Mouse (Mus musculus) forebrain, postnatal 0 days (tissue): ENCODE measurements around the gene Pkp1. TPM values are rescaled to one million over a fixed set of nuclear protein-coding genes. Genes with fewer than 3 reads are reported as not detected.

ENCODE experiments used
- ATAC-seq: fragments of 200-750 bp; cut with Nextera tagmentation; 2 replicates; pipeline ENCODE4 v1.8.0; 2017; ENCODE audit warnings: mild to moderate bottlenecking, moderate library complexity
- DNase-seq: peaks from one replicate; pipeline ENCODE4 v3.0.0-alpha.2; 2015
- H3K27ac ChIP-seq: fragments of 300-500 bp; sonication (generic); 2 replicates; pipeline ENCODE4 v1.5.1; 2014; ENCODE audit warnings: low read depth, mild to moderate bottlenecking, antibody characterized with exemption, low read length, moderate library complexity, mixed read lengths
- H3K27me3 ChIP-seq: fragments of 300-500 bp; sonication (generic); 2 replicates; pipeline ENCODE4 v1.6.1; 2014; ENCODE audit warnings: mild to moderate bottlenecking, low read length, mixed read lengths; ENCODE audit not compliant: insufficient read depth
- H3K36me3 ChIP-seq: fragments of 300-500 bp; sonication (generic); 2 replicates; pipeline ENCODE4 v1.6.1; 2014; ENCODE audit warnings: mild to moderate bottlenecking, moderate library complexity; ENCODE audit not compliant: insufficient read depth
- H3K4me1 ChIP-seq: fragments of 300-500 bp; sonication (generic); 2 replicates; pipeline ENCODE4 v1.6.1; 2014; ENCODE audit warnings: antibody characterized with exemption; ENCODE audit not compliant: insufficient read depth
- H3K4me2 ChIP-seq: fragments of 300-500 bp; sonication (generic); 2 replicates; pipeline ENCODE4 v1.6.1; 2014; ENCODE audit warnings: low read depth, mild to moderate bottlenecking, moderate library complexity
- H3K4me3 ChIP-seq: fragments of 300-500 bp; sonication (generic); 2 replicates; pipeline ENCODE4 v1.5.1; 2014; ENCODE audit warnings: low read depth, low read length, mixed read lengths
- H3K9ac ChIP-seq: fragments of 300-500 bp; sonication (generic); 2 replicates; pipeline ENCODE4 v1.6.1; 2014; ENCODE audit warnings: mild to moderate bottlenecking
- H3K9me3 ChIP-seq: fragments of 300-500 bp; sonication (generic); 2 replicates; pipeline ENCODE4 v1.6.1; 2016; ENCODE audit warnings: low read length
- CTCF ChIP-seq: sonication (generic); IDR thresholded peaks from 2 replicates; pipeline ENCODE4 v1.5.1; 2016; ENCODE audit warnings: antibody characterized with exemption, control low read depth, low read depth
- WGBS: fragments of 180-500 bp; shearing (Covaris S2); extraction: QIAGEN DNeasy Blood & Tissue Kit; methylation state at CpG from one replicate; pipeline ENCODE4 v1.1.7; 2014; 5-methylcytosine and 5-hydroxymethylcytosine counted together
- polyA plus RNA-seq: library from polyadenylated mRNA; unstranded; fragments of >200 nt; fragmentation: Nextera tagmentation; extraction: Ambion mirVana; gene quantifications from 2 replicates; pipeline ENCODE4 v1.2.1, GENCODE M21; 2015
- total RNA-seq: library from RNA; depleted of rRNA; stranded (reverse); fragments of >200 nt; gene quantifications from 2 replicates; pipeline ENCODE4 v1.2.3, GENCODE M21; 2014

The Pkp1 gene
- total and polyA plus RNA-seq, 2 experiments from 2014 or later = 0.06 to 0.10 TPM

DNA sequence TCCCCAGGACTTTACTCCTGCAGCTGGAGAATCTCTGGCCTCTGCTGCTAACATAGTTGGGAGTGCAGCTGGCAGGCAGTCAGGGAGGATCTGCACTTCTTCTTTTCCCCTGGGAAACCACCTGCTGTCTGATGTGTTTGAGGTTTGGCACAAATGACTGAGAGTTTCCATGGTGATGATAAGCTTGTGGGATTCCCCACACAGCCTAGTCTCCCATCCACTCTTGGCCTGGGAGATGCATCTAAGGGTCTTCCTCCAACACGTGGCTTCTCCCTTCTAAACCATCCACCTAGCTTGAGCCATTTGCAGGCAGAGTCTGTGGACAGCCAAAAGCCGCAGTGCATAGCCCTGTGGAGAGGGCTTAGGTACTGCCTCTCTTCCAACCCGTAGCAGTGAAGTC is 10.9 kb upstream of the Pkp1 start:
- H3K36me3 ChIP-seq = no peaks in the 10 kb centered on the region
- WGBS = 40% methylated on average over 3 of the region's 3 CpGs
- H3K9me3 ChIP-seq = no peaks in the 10 kb centered on the region
- no peak overlapping the region for H3K4me3 ChIP-seq
- no peaks in the 10 kb centered on the region for H3K4me1 ChIP-seq
- no peak for TF ChIP-seq CTCF
- H3K9ac ChIP-seq = no peak overlapping the region
- DNase-seq = peak; percentile 62
- no peak overlapping the region for H3K27ac ChIP-seq
- peak; percentile 69 for ATAC-seq
- no peaks in the 10 kb centered on the region for H3K27me3 ChIP-seq
- no peak overlapping the region for H3K4me2 ChIP-seq

DNA sequence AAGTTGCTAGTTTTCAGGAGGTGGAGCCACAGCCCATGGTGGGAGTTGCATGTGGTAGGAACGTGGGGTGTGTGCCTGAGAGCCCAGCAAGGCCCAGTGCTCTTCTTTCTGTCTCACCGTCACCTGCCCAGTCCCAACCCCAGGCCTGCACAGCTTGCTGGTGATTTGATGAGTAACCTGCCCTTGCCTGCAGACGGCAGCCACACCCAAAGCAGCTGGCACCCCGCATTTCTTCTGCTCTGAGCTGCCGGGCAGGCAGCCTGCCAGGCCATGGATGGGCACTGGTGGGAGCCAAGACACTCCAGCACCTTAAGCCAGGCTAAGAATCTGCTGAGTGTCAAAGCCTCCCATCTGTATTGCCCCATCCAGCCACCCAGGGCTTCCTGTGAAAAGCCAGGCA is 6.8 kb upstream of the Pkp1 start:
- no peak overlapping the region for H3K4me2 ChIP-seq
- no peak overlapping the region for H3K9ac ChIP-seq
- no peaks in the 10 kb centered on the region for H3K36me3 ChIP-seq
- no peaks in the 10 kb centered on the region for H3K4me1 ChIP-seq
- DNase-seq = no peak
- H3K9me3 ChIP-seq = no peaks in the 10 kb centered on the region
- 70% methylated on average over 5 of the region's 5 CpGs for WGBS
- H3K27ac ChIP-seq = no peak overlapping the region
- H3K27me3 ChIP-seq = no peaks in the 10 kb centered on the region; the same call in 1 of the 2 replicates
- ATAC-seq = no peak
- TF ChIP-seq CTCF = no peak
- no peak overlapping the region for H3K4me3 ChIP-seq

DNA sequence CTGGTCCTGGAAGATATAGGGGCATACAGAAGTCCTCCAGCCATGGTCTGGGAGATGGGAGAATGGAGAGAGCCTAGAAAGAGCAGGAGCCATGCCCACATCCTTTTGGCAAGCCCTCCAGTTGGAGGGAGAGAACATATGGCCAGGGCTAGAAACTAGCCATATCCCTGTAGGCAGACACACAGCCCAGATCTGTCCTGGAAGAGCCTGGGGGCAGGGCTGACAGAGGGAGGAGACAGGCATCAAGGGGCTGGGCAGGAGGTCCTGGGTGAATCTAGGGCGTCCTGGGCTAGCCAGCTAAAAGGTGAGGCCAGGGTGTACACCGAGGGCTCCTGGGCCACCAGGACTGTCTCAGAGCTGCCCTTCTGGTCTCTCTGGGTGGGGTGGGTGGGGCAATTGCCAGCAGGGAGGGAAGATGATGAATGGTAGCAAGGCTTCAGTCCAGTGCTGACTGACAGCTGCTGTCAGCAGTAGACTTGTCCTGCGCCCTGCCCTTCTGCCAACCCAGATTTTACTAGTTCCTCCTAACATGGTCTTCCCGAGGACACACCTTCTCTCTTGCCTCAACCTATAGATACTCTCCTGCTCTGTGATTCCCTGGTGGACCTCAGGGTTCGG is 5.5 kb upstream of the Pkp1 start:
- Histone ChIP-seq H3K27me3 (peaks cover 9% of the 10 kb centered on the region), H3K4me3 (no peak overlapping the region), H3K27ac (no peak overlapping the region), H3K9ac (no peak overlapping the region), H3K4me1 (no peaks in the 10 kb centered on the region), H3K9me3 (no peaks in the 10 kb centered on the region), H3K4me2 (no peak overlapping the region), H3K36me3 (no peaks in the 10 kb centered on the region)
- no peak for DNase-seq
- ATAC-seq = no peak
- WGBS = 75% methylated on average over 5 of the region's 5 CpGs
- no peak for TF ChIP-seq CTCF

DNA sequence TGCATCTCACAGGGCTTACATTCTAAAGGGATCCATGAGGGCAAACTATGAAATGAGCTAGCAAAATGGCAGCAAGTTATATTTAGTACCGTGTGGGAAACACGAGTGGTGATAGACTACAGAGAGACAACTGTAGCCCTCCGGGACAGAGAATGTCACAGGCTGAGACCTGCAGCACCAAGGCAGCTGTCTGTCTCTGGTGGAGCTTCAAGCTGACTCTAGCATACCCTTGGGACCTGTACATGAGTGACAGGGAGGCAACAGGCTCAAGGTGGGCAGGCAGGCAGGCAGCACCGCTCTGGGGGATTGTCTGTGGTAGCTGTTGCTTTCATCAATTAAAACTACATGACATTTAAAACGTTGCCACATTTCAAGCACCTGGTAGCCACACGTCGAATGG is 4.2 kb upstream of the Pkp1 start:
- H3K27ac ChIP-seq = no peak overlapping the region
- DNase-seq (no peak), ATAC-seq (no peak)
- H3K9me3 ChIP-seq = no peaks in the 10 kb centered on the region
- H3K9ac ChIP-seq = no peak overlapping the region
- H3K4me2 ChIP-seq = no peak overlapping the region
- 80% methylated on average over 7 of the region's 7 CpGs for WGBS
- H3K36me3 ChIP-seq = no peaks in the 10 kb centered on the region
- no peak for TF ChIP-seq CTCF
- no peaks in the 10 kb centered on the region for H3K4me1 ChIP-seq
- H3K4me3 ChIP-seq = no peak overlapping the region
- H3K27me3 ChIP-seq = peaks cover 19% of the 10 kb centered on the region

DNA sequence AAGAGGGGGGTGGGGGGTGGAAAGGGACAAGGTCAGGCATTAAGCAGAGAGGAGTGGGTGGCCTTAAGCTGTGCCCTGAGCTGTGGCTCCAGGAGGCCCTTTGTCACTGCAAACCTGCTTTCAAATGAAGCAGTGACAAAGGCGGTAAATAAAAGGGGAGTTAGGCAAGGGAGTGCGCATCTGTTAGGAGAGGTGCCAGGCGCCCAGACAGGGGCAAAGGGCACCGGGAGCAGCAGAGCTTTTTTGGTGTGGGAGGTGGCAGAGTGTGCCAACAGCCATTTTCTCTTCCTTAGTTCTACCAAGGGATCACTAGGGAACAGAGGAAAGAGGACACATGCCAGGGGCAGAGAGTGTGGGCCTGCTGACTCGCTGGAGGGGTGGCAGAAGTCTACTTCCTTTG is 1.8 kb downstream of the Pkp1 start:
- Histone ChIP-seq H3K4me2 (no peak overlapping the region), H3K9ac (no peak overlapping the region), H3K27me3 (peaks cover 41% of the 10 kb centered on the region), H3K9me3 (no peaks in the 10 kb centered on the region), H3K4me1 (no peaks in the 10 kb centered on the region), H3K36me3 (no peaks in the 10 kb centered on the region), H3K27ac (no peak overlapping the region), H3K4me3 (no peak overlapping the region)
- ATAC-seq = no peak
- no peak for TF ChIP-seq CTCF
- WGBS = 8% methylated on average over 5 of the region's 5 CpGs
- no peak for DNase-seq

DNA sequence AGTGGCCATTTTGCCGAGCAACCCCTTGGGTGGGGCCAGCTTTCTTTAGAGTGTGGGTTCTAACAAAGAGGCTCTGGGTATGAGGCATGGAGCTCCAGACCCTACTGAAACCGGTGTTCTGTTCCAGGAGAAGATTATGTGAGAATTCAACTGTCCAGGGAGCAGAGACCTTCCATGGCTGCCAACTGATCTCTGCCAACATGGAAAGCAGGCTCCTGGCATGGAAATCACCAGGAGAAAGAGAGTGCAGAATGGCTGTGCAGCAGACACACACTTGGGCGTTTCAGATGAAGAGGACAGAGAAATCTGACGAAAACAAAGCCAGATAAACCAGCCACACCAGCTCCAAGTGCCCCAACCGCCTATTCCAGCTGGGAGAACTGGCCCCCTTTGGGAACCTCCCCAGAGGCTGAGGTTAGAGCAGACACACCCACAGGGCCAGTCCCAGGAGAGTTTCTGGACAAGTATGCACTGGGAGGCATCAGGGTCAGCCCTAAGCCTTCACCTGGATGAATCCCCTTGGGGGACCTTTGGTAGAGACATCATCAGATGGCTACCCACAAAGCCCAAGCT is 2.4 kb downstream of the Pkp1 start:
- ATAC-seq = no peak
- no peak for TF ChIP-seq CTCF
- DNase-seq = no peak

DNA sequence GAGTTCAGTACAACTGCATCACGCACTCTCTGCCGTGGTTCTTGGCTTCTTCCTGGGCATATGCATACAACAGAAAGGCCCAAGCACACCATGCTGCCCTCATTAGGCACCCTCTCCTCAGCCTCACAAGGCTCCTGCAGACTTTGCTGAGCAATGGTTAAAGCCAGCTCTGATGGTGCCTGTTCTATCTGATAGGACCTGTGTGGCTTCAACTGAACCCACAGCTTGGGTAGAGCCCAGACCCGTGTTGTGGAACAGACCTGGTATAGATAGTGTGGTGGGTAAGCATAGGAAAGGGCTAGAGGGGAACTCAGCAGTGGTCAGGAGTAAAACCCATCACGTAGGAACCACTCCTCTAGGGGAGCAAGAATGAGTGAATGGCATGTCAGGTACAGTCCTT is 5.3 kb downstream of the Pkp1 start:
- H3K27ac ChIP-seq = no peak overlapping the region
- H3K9ac ChIP-seq = no peak overlapping the region
- peaks cover 32% of the 10 kb centered on the region for H3K27me3 ChIP-seq
- no peak overlapping the region for H3K4me2 ChIP-seq
- no peak overlapping the region for H3K4me3 ChIP-seq
- H3K36me3 ChIP-seq = no peaks in the 10 kb centered on the region
- H3K9me3 ChIP-seq = no peaks in the 10 kb centered on the region
- H3K4me1 ChIP-seq = no peaks in the 10 kb centered on the region
- no peak for ATAC-seq
- TF ChIP-seq CTCF = no peak
- 76% methylated on average over 4 of the region's 4 CpGs for WGBS
- no peak for DNase-seq

More for the DNA sequence above, 2.4 kb downstream of the Pkp1 start:
- H3K27me3 ChIP-seq = peaks cover 41% of the 10 kb centered on the region
- H3K4me3 ChIP-seq = no peak overlapping the region
- H3K36me3 ChIP-seq = no peaks in the 10 kb centered on the region
- no peaks in the 10 kb centered on the region for H3K9me3 ChIP-seq
- H3K4me1 ChIP-seq = no peaks in the 10 kb centered on the region
- no peak overlapping the region for H3K4me2 ChIP-seq
- no peak overlapping the region for H3K9ac ChIP-seq
- 28% methylated on average over 5 of the region's 5 CpGs for WGBS
- H3K27ac ChIP-seq = no peak overlapping the region
